Mouse (Mus musculus) spleen, adult 2 months (tissue): Measurements from ENCODE around the gene Tubb5. TPM values are rescaled to one million over a fixed set of nuclear protein-coding genes. Genes with fewer than 3 reads are reported as not detected.

Experiments used
- DNase-seq, 2 experiments: peaks; one replicate each; pipeline versions ENCODE4 v3.0.0 to v3.0.0-alpha.2; 2012 to 2021; ENCODE audit warnings: low spot score in 2 of 2, low read depth in 1 of 2
- H3K27ac ChIP-seq: fragments of 200-500 bp; 2 replicates; pipeline ENCODE4 v1.5.1; 2012; ENCODE audit warnings: low read length, inconsistent platforms; ENCODE audit not compliant: insufficient read depth
- H3K27me3 ChIP-seq: fragments of 200-500 bp; 2 replicates; pipeline ENCODE4 v1.6.1; 2012; ENCODE audit warnings: mild to moderate bottlenecking, moderate library complexity, low read length, inconsistent platforms; ENCODE audit not compliant: control insufficient read depth, insufficient read depth
- H3K36me3 ChIP-seq: fragments of 200-500 bp; 2 replicates; pipeline ENCODE4 v1.6.1; 2012; ENCODE audit warnings: mild to moderate bottlenecking, low read length, inconsistent platforms; ENCODE audit not compliant: control insufficient read depth, insufficient read depth
- H3K4me1 ChIP-seq: fragments of 200-500 bp; 2 replicates; pipeline ENCODE4 v1.6.1; 2011; ENCODE audit warnings: inconsistent platforms; ENCODE audit not compliant: control insufficient read depth, insufficient read depth, insufficient read length
- H3K4me3 ChIP-seq: fragments of 200-500 bp; 2 replicates; pipeline ENCODE4 v1.5.1; 2011; ENCODE audit warnings: mild to moderate bottlenecking, inconsistent platforms; ENCODE audit not compliant: insufficient read depth, insufficient read length; ENCODE audit errors: extremely low read depth
- CTCF ChIP-seq: fragments of 200-500 bp; IDR thresholded peaks from 2 replicates; pipeline ENCODE4 v1.5.1; 2011; ENCODE audit warnings: mild to moderate bottlenecking, inconsistent platforms; ENCODE audit not compliant: insufficient read depth, insufficient read length, insufficient replicate concordance; ENCODE audit errors: extremely low read depth
- POLR2A ChIP-seq: fragments of 200-500 bp; IDR thresholded peaks from 2 replicates; pipeline ENCODE4 v1.6.1; 2011; ENCODE audit warnings: low read depth, low read length, inconsistent platforms
- WGBS: fragments of 180-500 bp; shearing (Covaris S2); methylation state at CpG from one replicate; pipeline ENCODE4 v1.1.7; 2018; 5-methylcytosine and 5-hydroxymethylcytosine counted together
- polyA plus RNA-seq: library from polyadenylated mRNA; depleted of rRNA; stranded (reverse); fragments of >200 nt; gene quantifications from 2 replicates; pipeline ENCODE4 v1.2.3, GENCODE M21; 2012

Gene Tubb5
- polyA plus RNA-seq, 1 experiment: 305 TPM

- 4% methylated on average over 21 of the region's 21 CpGs for WGBS
- TF ChIP-seq POLR2A (no peak), CTCF (peak; percentile 99)
- peaks cover 2% of the 10 kb centered on the region; the same call in 1 of the 2 replicates for H3K4me1 ChIP-seq
- no peak overlapping the region for H3K27ac ChIP-seq
- peaks cover 10% of the 10 kb centered on the region for H3K36me3 ChIP-seq
- H3K4me3 ChIP-seq: no peak overlapping the region
- H3K27me3 ChIP-seq: no peaks in the 10 kb centered on the region
- peak; percentile 69 to 88 for DNase-seq
These were observed 8.4 kb downstream of the Tubb5 start for GRCm38 (mm10) chr17:35829737-35830136.

DNA sequence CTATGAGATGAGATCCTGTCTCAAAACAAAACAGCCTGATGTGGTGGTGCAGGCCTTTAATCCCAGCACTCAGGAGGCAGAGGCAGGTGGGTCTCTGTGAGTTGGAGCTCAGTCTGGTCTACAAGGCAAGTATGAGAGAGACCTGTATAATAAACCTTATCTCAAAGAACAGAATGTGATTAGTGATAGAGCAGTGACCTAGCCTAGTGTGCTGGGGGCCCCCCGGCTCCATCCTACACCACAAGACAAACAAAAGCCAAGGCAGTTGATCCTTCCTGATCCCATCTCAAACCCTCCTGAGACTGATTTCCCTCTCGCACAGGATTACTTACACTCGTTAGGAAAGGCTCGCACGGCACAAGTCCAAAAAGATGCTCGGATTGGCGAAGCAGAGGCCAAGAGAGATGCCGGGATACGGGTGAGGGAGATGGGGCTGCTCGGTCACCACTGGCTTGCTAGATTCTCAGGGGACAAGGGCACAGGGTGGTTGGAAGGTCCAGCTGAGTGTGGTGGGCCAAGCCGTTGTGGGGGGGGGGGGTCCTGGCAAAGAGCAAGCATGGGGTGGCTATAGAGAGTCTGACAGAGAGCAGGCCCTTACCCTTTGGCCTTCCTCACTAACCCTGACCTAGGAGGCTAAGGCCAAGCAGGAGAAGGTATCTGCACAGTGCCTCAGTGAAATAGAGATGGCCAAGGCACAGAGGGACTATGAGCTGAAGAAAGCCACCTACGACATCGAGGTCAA is 12.8 kb downstream of the Tubb5 start:
- H3K27ac ChIP-seq: no peak overlapping the region
- H3K4me3 ChIP-seq: no peak overlapping the region
- H3K27me3 ChIP-seq: 0 out of 2 replicates have a peak, but pooled peaks cover 2% of the 10 kb centered on the region
- 0 out of 2 replicates have a peak, but pooled peaks cover 1% of the 10 kb centered on the region for H3K36me3 ChIP-seq
- peaks cover 16% of the 10 kb centered on the region; the same call in 1 of the 2 replicates for H3K4me1 ChIP-seq
- WGBS: 89% methylated on average over 13 of the region's 13 CpGs
- no peak for TF ChIP-seq CTCF
- no peak for TF ChIP-seq POLR2A
- DNase-seq: no peak

DNA sequence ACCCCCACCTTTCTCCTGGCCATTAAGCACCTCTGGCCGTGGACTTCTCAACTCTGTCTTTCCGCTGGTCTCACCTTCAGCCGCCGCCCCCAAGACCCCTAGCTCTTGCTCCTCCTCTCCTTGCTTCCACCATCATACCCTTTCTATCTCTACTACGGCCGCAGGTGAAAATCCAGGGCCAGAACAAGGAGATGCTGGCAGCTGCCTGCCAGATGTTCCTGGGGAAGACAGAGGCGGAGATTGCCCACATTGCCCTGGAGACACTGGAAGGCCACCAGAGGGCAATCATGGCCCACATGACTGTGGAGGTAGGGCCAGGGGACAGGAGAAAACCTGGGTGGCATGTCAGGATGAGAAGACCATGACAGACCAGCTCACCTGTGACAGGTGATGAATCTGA is 13.7 kb downstream of the Tubb5 start:
- no peak overlapping the region for H3K4me3 ChIP-seq
- no peak for DNase-seq
- H3K27me3 ChIP-seq: 0 out of 2 replicates have a peak, but pooled peaks cover 2% of the 10 kb centered on the region
- TF ChIP-seq POLR2A: no peak
- 0 out of 2 replicates have a peak, but pooled peaks have one; percentile 10 for TF ChIP-seq CTCF
- WGBS: 81% methylated on average over 7 of the region's 7 CpGs
- 0 out of 2 replicates have a peak, but pooled peaks cover 1% of the 10 kb centered on the region for H3K36me3 ChIP-seq
- peaks cover 14% of the 10 kb centered on the region; the same call in 1 of the 2 replicates for H3K4me1 ChIP-seq
- no peak overlapping the region for H3K27ac ChIP-seq

- Histone ChIP-seq H3K4me3 (peak within 1 kb of the TSS; percentile 77), H3K36me3 (0 out of 2 replicates have a peak, but pooled peaks cover 1% of the 10 kb centered on the region), H3K27ac (peak within 1 kb of the TSS; percentile 78), H3K27me3 (0 out of 2 replicates have a peak, but pooled peaks cover 2% of the 10 kb centered on the region), H3K4me1 (peaks cover 14% of the 10 kb centered on the region; the same call in 1 of the 2 replicates)
- peak; percentile 41 to 68 for DNase-seq
- TF ChIP-seq POLR2A (no peak), CTCF (no peak)
- 1% methylated on average over 46 of the region's 47 CpGs for WGBS
These were observed 14.9 kb downstream of the Tubb5 start, which contains the start of gene Flot1 for GRCm38 (mm10) chr17:35822964-35823937. Gene Flot1, plus strand, starts transcription at chr17:35823230.

- under 1% methylated on average over 11 of the region's 11 CpGs for WGBS
- TF ChIP-seq POLR2A: no peak
- TF ChIP-seq CTCF: no peak
- H3K27ac ChIP-seq: peak overlapping the region; percentile 58
- 0 out of 2 replicates have a peak, but pooled peaks cover 2% of the 10 kb centered on the region for H3K27me3 ChIP-seq
- peaks cover 14% of the 10 kb centered on the region; the same call in 1 of the 2 replicates for H3K4me1 ChIP-seq
- H3K4me3 ChIP-seq: peak overlapping the region; percentile 77
- H3K36me3 ChIP-seq: 0 out of 2 replicates have a peak, but pooled peaks cover 1% of the 10 kb centered on the region
- DNase-seq: no peak
These were observed 15.5 kb downstream of the Tubb5 start for GRCm38 (mm10) chr17:35822564-35822963.
